Mouse (Mus musculus): Measurements from ENCODE around the gene Itga7.

DNA sequence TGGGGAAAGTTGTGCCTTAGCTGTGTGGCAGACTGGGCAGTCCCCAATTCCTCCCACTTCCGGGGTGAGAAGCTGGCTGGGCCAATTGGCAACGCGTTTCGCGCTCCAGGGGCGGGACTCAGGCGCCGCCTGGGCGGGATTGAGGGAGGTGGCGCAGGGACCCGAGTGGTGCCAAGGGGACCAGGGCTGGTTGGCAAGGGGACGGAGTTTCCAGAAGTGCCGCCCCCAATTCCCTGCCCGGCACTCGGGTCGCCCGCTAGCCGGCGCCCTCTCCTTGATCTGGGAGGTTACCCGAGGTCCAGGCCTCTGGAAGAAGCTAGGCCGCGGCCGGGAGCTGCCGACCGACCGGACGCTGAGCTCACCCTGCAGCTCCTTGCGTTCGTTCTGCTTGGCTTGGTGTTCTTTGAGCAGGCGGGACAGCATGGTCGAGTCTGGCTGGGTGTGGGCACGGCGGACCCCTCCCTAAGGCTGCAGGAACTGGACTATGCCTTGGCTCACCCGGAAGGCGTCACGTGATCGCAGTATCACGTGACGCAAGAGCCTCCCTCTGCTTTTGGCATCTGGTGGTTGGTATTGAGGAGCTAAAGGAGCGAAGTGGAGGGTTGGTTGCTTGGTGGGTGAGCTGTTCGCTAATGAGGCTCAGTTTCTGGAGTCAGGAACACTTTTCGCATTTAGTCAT lies 10.5 kb upstream of the Itga7 start:
- peak in 2 of 3 experiments; percentile 4 to 35; a peak in 2 of 6 replicates for TF ChIP-seq CTCF (IDR thresholded peaks at IDR 0.05 in 2 of 3, conservative IDR thresholded peaks at IDR 0.05 in 1 of 3; ENCODE audit: control insufficient read depth in 1 of 3, insufficient read depth in 1 of 3, low read depth in 2 of 3, low read length in 3 of 3, poor library complexity in 1 of 3, severe bottlenecking in 1 of 3)
- no peak for TF ChIP-seq RCOR1 (IDR thresholded peaks at IDR 0.05; ENCODE audit: low read depth, low read length)
- TF ChIP-seq TAL1 (IDR thresholded peaks at IDR 0.05; ENCODE audit: low read length), result no peak
- TF ChIP-seq ETS1 (IDR thresholded peaks at IDR 0.05; ENCODE audit: low read depth, low read length), result 0 out of 2 replicates have a peak, but pooled peaks have one; percentile 11
- peak; percentile 96 for TF ChIP-seq ELF1 (IDR thresholded peaks at IDR 0.05; ENCODE audit: low read depth, low read length)
- TF ChIP-seq BHLHE40 (IDR thresholded peaks at IDR 0.05; ENCODE audit: borderline replicate concordance, low read depth, low read length), result peak; percentile 83
- no peak for TF ChIP-seq MEF2A (IDR thresholded peaks at IDR 0.05; ENCODE audit: extremely low read depth, insufficient replicate concordance, low read depth, low read length, poor library complexity, severe bottlenecking)
- TF ChIP-seq POLR2A (IDR thresholded peaks at IDR 0.05; ENCODE audit: control insufficient read depth in 1 of 2, insufficient read depth in 1 of 2, low read depth in 1 of 2, low read length in 2 of 2, poor library complexity in 1 of 2), result peak; percentile 46 to 66; a peak in 2 of 4 replicates
- no peak for TF ChIP-seq EP300 (IDR thresholded peaks at IDR 0.05; ENCODE audit: low read depth in 1 of 2, low read length in 2 of 2)
